Mouse (Mus musculus) olfactory bulb, adult 2 months (tissue): ENCODE results near the gene Ptafr.

Experiments used
- CTCF ChIP-seq: fragments of 200-500 bp; IDR thresholded peaks from 2 replicates; pipeline ENCODE4 v1.5.1; 2012; ENCODE audit warnings: low read depth, mild to moderate bottlenecking, low read length, moderate library complexity; ENCODE audit not compliant: insufficient read depth
- POLR2A ChIP-seq: fragments of 200-500 bp; IDR thresholded peaks from 2 replicates; pipeline ENCODE4 v1.6.1; 2012; ENCODE audit warnings: mild to moderate bottlenecking, low read depth, low read length, moderate library complexity; ENCODE audit not compliant: insufficient read depth

DNA sequence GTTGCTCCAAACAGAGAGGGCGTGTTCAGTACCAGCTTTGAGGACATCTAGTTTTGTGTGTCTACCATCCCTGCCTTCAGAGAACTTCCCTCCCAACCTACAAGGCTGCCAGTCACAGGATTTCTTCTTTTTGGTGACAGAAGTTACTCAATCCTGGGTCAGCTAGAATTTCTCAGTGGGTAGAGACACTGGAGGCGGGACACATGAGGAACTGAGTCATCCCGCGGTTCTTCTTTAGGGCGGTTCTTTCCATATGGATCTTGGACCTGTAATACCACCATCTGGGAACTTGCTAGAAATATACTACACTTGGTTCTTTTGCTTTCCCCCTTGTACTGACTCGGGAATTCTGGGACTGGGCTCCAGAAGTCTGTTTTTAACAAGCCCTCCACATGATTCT is 54.0 kb downstream of the Ptafr start:
- TF ChIP-seq POLR2A (no peak), CTCF (no peak)
